Mouse (Mus musculus) forebrain, embryonic 13.5 days (tissue): ENCODE measurements around the gene Itprip. TPM values are rescaled to one million over a fixed set of nuclear protein-coding genes. Genes with fewer than 3 reads are reported as not detected.

ENCODE experiments used
- ATAC-seq: fragments of 200-750 bp; cut with Nextera tagmentation; 2 replicates; pipeline ENCODE4 v1.8.0; 2017
- H3K27ac ChIP-seq: fragments of 300-500 bp; sonication (generic); 2 replicates; pipeline ENCODE4 v1.5.1; 2015; ENCODE audit warnings: inconsistent platforms, mild to moderate bottlenecking, moderate library complexity
- H3K27me3 ChIP-seq: fragments of 300-500 bp; sonication (generic); 2 replicates; pipeline ENCODE4 v1.6.1; 2015; ENCODE audit warnings: mild to moderate bottlenecking, inconsistent platforms
- H3K36me3 ChIP-seq: fragments of 300-500 bp; sonication (generic); 2 replicates; pipeline ENCODE4 v1.6.1; 2015; ENCODE audit warnings: mild to moderate bottlenecking, inconsistent platforms; ENCODE audit not compliant: poor library complexity, severe bottlenecking
- H3K4me1 ChIP-seq: fragments of 300-500 bp; sonication (generic); 2 replicates; pipeline ENCODE4 v1.6.1; 2015; ENCODE audit warnings: inconsistent platforms
- H3K4me2 ChIP-seq: fragments of 300-500 bp; sonication (generic); 2 replicates; pipeline ENCODE4 v1.6.1; 2015; ENCODE audit warnings: inconsistent platforms, mild to moderate bottlenecking, moderate library complexity
- H3K4me3 ChIP-seq: fragments of 300-500 bp; sonication (generic); 2 replicates; pipeline ENCODE4 v1.5.1; 2015; ENCODE audit warnings: mild to moderate bottlenecking, inconsistent platforms
- H3K9ac ChIP-seq: fragments of 300-500 bp; sonication (generic); 2 replicates; pipeline ENCODE4 v1.6.1; 2015; ENCODE audit warnings: mild to moderate bottlenecking, inconsistent platforms
- H3K9me3 ChIP-seq: fragments of 300-500 bp; sonication (generic); replicated peaks from 2 replicates; pipeline ENCODE4 v1.6.1; 2016; ENCODE audit warnings: inconsistent platforms
- WGBS: fragments of 180-500 bp; shearing (Covaris S2); methylation state at CpG from one replicate; pipeline ENCODE4 v1.1.7; 2015; 5-methylcytosine and 5-hydroxymethylcytosine counted together
- polyA plus RNA-seq: library from polyadenylated mRNA; unstranded; fragments of >200 nt; fragmentation: Nextera tagmentation; extraction: Ambion mirVana; gene quantifications from 2 replicates; pipeline ENCODE4 v1.2.1, GENCODE M21; 2015

Itprip gene
- polyA plus RNA-seq, 1 experiment from 2014 or later = 9.8 TPM

DNA sequence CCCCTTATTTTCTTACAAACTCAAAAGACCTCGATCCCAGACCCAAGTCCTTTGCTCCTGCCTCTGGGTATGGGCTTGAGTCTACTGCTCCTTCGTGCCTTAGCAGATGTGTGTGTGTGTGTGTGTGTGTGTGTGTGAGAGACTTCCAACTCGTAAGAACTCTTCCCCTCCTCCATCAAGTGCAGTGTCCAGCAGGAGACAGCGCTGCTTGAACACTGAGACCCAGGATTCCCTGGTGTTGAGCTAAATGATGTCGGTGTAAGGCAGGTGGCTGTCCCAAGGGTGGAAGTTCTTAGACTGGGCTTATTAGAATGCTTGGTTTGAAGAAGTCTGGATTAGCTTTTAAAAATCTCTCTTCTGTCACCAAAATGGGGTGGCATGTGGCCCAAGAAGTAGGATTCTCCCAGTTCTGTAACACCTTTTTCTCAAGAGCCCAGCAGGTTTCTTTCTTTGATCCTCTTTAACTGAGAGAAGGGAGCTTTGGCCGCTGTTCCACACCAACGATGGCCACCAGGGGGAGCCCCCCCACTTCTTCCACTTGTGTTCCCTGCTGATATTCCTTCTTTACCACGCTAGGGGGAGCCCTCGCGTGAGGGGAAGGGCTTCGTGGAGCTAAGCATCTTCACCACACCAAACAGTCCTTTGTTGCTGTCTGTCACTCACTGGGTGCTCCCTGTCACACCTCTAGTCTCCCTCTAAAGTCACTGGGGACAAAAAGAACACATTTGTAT is 36.8 kb downstream of the Itprip start:
- no peaks in the 10 kb centered on the region for H3K36me3 ChIP-seq
- 29% methylated on average over 11 of the region's 11 CpGs for WGBS
- no peak overlapping the region for H3K27ac ChIP-seq
- no peak overlapping the region for H3K4me2 ChIP-seq
- no peaks in the 10 kb centered on the region for H3K27me3 ChIP-seq
- ATAC-seq = peak; percentile 88
- no peaks in the 10 kb centered on the region for H3K9me3 ChIP-seq
- no peak overlapping the region for H3K9ac ChIP-seq
- no peaks in the 10 kb centered on the region for H3K4me1 ChIP-seq
- H3K4me3 ChIP-seq = no peak overlapping the region

DNA sequence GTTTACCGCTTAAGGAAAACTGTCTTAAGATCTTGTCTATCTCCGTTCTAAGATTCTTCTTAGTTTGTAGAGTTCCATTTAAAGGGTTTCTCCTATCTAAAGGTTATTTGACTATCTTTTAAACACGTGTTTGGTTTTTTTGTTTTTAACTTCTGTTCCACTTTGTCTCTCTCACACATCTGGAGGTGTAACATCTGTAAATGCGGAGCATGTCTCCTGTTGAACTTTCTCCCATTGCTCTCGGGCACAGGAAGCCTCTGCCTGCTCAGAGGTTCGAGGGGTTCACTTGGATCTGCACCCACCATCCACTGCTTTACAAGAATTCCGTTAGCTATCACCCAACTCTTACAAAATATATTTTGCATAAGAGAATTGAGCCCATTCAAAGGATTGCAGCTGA is 37.6 kb downstream of the Itprip start:
- Histone ChIP-seq H3K9ac (no peak overlapping the region), H3K4me3 (no peak overlapping the region), H3K36me3 (no peaks in the 10 kb centered on the region), H3K27me3 (no peaks in the 10 kb centered on the region), H3K27ac (no peak overlapping the region), H3K9me3 (no peaks in the 10 kb centered on the region), H3K4me1 (no peaks in the 10 kb centered on the region), H3K4me2 (no peak overlapping the region)
- ATAC-seq = no peak
- 87% methylated on average over 7 of the region's 7 CpGs for WGBS

DNA sequence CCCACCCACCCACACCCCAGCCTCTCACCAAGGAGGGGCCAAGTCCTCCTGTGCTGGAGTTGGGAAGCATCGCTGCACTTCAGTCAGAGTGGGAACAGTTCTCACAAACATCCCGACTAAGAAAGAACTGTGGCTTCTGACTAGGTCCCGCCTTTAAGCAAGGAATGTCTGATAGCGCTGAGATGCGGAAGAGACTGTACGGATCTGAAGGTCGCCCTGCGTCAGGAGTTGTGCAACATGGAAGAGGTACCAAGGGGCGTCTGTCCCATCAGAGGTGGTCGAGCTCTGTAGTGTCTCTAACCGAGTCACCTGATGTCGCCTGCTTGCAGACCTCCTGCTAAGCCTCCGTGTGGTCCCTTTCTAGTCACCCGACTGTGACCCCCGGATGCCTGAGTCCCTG is 42.8 kb downstream of the Itprip start:
- Histone ChIP-seq H3K27me3 (no peaks in the 10 kb centered on the region), H3K4me1 (no peaks in the 10 kb centered on the region), H3K4me3 (no peak overlapping the region), H3K27ac (no peak overlapping the region), H3K36me3 (no peaks in the 10 kb centered on the region), H3K4me2 (no peak overlapping the region), H3K9ac (no peak overlapping the region), H3K9me3 (no peaks in the 10 kb centered on the region)
- 79% methylated on average over 15 of the region's 15 CpGs for WGBS
- no peak for ATAC-seq

DNA sequence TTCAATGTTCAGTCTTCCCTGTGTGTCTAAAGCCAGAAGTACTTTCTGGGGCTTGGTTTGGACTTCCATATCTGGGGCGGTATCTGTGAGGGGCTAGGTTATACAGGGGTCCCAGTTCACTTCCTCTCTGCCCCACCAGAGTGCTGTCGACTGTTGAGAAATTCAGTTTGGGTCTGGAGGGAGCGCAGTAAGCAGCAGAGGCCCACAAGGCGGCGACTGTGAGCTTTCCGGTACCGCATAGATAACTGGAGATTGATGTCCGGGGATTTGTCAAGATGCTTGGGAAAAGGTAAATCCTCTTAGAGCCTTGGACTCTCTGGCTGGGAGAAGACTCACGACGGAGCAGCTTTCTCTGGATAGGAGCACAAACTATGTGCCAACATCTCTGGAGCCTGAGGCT is 47.6 kb downstream of the Itprip start:
- no peak overlapping the region for H3K4me2 ChIP-seq
- WGBS = 24% methylated on average over 10 of the region's 10 CpGs
- H3K4me1 ChIP-seq = no peaks in the 10 kb centered on the region
- H3K36me3 ChIP-seq = no peaks in the 10 kb centered on the region
- no peak for ATAC-seq
- no peak overlapping the region for H3K27ac ChIP-seq
- H3K9me3 ChIP-seq = no peaks in the 10 kb centered on the region
- 0 out of 2 replicates have a peak, but pooled peaks cover 3% of the 10 kb centered on the region for H3K27me3 ChIP-seq
- no peak overlapping the region for H3K9ac ChIP-seq
- H3K4me3 ChIP-seq = no peak overlapping the region

DNA sequence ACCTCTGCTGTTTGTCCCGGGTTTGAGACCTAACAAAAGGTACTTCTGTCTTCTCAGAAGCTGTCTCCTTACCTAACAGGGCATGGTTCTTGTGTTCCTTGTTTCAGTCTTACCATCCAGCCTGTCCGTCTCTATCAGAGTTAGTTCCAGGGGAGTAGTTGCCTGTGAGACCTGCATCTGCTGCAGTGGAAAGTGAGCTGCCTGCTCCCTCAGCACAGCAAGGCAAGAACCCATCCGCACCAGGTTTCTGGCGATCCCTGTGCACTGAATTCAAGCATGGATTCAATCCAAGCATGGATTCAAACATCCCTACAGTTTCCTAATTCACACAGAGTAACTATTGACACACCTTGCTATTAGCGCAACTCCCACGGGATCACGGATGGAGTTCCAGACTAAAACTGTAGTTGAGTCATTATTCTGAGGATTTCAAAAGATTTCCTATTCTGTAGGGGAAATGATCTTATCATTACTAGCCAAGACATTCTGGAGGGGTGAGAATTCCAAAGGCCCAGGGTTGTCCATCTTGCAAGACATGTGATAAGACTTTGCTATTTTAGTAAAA is 48.9 kb downstream of the Itprip start:
- 70% methylated on average over 7 of the region's 7 CpGs for whole genome bisulfite sequencing
- H3K4me3 ChIP-seq = no peak overlapping the region
- 0 out of 2 replicates have a peak, but pooled peaks cover 3% of the 10 kb centered on the region for H3K27me3 ChIP-seq
- no peaks in the 10 kb centered on the region for H3K4me1 ChIP-seq
- no peaks in the 10 kb centered on the region for H3K36me3 ChIP-seq
- H3K4me2 ChIP-seq = no peak overlapping the region
- H3K9me3 ChIP-seq = no peaks in the 10 kb centered on the region
- ATAC-seq = no peak
- H3K9ac ChIP-seq = no peak overlapping the region
- no peak overlapping the region for H3K27ac ChIP-seq

DNA sequence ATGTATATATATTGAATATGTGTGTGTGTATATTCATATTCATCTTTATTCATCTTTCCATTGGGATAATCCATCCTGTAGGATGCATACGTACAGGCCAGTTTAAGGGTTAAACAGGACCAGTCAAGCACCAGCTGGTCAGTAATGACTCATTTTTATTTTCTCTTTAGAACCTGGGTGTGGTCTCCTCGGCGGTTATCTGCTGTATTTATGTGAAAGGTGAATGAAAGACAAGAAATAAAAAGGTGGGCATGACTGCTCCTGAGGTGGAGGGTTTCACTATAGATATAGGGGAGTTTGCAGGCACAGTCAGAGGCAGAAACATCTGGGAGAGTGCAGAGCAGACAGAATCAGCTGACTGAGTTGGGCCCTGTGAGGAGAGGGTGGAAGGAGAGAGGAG is 49.6 kb downstream of the Itprip start:
- Histone ChIP-seq H3K9ac (no peak overlapping the region), H3K4me1 (peaks cover 6% of the 10 kb centered on the region)
- ATAC-seq = no peak

DNA sequence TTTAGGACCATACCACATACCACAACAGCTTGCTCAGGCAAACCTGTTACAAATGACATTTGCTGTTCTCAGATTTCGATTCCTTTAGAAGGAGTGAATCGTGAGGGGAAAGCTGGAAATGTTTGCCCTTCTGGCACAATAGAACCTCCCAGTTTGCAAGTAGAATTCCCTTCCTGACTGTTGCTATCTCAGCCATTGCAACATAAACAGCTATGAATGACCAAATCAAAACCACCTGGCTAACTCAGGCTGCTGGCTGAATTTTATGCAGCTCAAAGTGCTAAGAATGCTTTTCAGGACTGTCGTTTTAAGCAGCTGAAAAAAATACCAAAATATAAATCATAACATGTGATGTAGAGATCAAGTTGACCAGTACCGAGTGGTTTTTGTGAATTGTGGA is 50.1 kb downstream of the Itprip start:
- 80% methylated on average over 4 of the region's 4 CpGs for WGBS
- Histone ChIP-seq H3K4me1 (peaks cover 6% of the 10 kb centered on the region), H3K27me3 (0 out of 2 replicates have a peak, but pooled peaks cover 3% of the 10 kb centered on the region), H3K4me2 (no peak overlapping the region), H3K27ac (no peak overlapping the region), H3K9me3 (no peaks in the 10 kb centered on the region), H3K36me3 (no peaks in the 10 kb centered on the region), H3K9ac (no peak overlapping the region), H3K4me3 (no peak overlapping the region)
- no peak for ATAC-seq

More for the DNA sequence above, 49.6 kb downstream of the Itprip start:
- Histone ChIP-seq H3K4me3 (no peak overlapping the region), H3K27me3 (0 out of 2 replicates have a peak, but pooled peaks cover 3% of the 10 kb centered on the region), H3K36me3 (no peaks in the 10 kb centered on the region), H3K27ac (no peak overlapping the region), H3K9me3 (no peaks in the 10 kb centered on the region), H3K4me2 (no peak overlapping the region)
- WGBS = 78% methylated on average over 3 of the region's 3 CpGs

DNA sequence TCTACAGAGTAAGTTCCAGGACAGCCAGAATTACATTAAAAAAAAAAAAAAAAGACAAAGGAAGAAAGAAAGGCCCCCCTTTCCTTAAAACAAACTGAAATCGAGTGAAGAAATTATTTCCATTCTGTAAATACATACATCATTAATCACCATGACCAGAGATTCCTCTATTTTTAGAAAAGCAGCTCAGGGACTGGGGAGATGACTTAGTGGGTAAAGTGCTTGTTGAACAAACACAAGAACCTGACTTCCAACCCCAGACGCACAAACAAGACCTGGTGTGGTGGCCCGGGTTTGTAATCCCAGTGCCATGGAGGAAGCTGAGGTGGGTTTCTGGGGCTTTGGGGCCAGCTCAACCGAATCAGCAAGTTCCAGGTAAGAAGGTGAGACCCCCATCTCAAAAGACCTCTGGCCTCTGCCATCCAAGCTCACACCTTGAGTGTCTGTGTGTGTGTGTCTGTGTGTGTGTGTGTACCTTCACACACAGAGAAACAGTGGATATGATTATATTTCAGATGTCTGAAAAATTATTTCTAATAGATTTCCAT is 51.4 kb downstream of the Itprip start:
- WGBS = 76% methylated on average over 4 of the region's 4 CpGs
- Histone ChIP-seq H3K9ac (no peak overlapping the region), H3K36me3 (no peaks in the 10 kb centered on the region), H3K4me1 (peaks cover 6% of the 10 kb centered on the region), H3K4me3 (no peak overlapping the region), H3K27me3 (0 out of 2 replicates have a peak, but pooled peaks cover 3% of the 10 kb centered on the region), H3K4me2 (no peak overlapping the region), H3K9me3 (no peaks in the 10 kb centered on the region), H3K27ac (no peak overlapping the region)
- ATAC-seq = no peak

DNA sequence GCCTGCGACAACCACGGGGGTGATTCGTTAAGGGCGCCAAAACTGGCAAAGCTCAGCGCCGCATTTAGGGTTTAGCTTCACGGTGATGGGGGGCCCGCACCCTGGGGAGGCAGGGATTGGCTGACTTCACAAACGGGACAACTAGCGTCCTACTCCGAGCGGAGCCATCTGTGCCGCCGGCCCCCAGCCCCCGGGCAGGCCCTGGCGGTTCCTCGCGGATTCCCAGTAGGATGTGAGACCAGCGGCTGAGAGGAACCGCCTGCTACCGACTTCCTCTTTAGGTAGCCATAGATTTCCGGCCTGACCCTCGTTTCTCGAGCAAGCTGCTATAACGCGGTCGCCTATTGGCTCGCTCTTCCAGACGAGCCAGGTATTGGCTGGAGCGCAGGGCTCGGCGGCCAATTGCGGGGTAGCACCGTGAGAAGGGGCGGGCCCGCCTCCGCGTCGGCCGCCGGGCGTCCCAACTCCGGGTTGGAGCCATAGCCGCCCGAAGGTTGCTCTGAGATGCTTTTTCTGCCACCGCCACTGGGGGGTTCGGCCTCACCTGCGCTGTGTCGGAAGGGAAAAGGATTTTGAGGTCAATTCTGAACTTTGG is 53.6 kb downstream of the Itprip start, which contains the start of gene Gsto2:
Gene Gsto2 (plus strand): TSS at position 182 of the 595 bp plus-strand sequence.
- Histone ChIP-seq H3K9ac (peak within 1 kb of the TSS; percentile 89), H3K27ac (peak within 1 kb of the TSS; percentile 83), H3K4me1 (peaks cover 6% of the 10 kb centered on the region), H3K36me3 (peaks cover 2% of the 10 kb centered on the region; the same call in 1 of the 2 replicates), H3K27me3 (0 out of 2 replicates have a peak, but pooled peaks cover 3% of the 10 kb centered on the region), H3K9me3 (no peaks in the 10 kb centered on the region), H3K4me2 (peak within 1 kb of the TSS; percentile 75), H3K4me3 (peak within 1 kb of the TSS; percentile 67)
- under 1% methylated on average over 49 of the region's 49 CpGs for WGBS
- peak; percentile 100 for ATAC-seq

DNA sequence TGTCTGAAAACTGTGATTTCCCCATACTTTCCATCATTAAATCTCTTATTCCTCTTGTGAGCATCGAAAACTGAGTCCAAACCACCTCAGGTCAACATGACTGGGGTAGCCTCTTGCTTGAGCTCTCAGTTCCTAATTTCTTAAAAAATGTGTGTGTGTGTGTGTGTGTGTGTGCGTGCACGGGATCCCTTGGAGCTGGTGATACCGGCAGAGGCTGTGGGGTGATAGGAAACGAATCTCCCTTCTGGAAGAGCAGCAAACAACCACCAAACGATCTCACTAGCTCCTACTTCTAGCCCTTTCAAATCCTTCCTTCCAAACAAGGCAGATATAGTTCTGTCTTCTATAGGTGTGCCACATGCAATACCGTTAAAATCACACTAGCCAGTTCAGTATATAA is 54.4 kb downstream of the Itprip start:
- 0 out of 2 replicates have a peak, but pooled peaks cover 2% of the 10 kb centered on the region for H3K27me3 ChIP-seq
- peak overlapping the region; percentile 89 for H3K9ac ChIP-seq
- WGBS = 83% methylated on average over 7 of the region's 7 CpGs
- H3K4me2 ChIP-seq = peak overlapping the region; percentile 75
- H3K36me3 ChIP-seq = peaks cover 8% of the 10 kb centered on the region; the same call in 1 of the 2 replicates
- no peak for ATAC-seq
- H3K9me3 ChIP-seq = no peaks in the 10 kb centered on the region
- H3K4me1 ChIP-seq = peaks cover 6% of the 10 kb centered on the region
- H3K27ac ChIP-seq = no peak overlapping the region
- peak overlapping the region; percentile 67 for H3K4me3 ChIP-seq

DNA sequence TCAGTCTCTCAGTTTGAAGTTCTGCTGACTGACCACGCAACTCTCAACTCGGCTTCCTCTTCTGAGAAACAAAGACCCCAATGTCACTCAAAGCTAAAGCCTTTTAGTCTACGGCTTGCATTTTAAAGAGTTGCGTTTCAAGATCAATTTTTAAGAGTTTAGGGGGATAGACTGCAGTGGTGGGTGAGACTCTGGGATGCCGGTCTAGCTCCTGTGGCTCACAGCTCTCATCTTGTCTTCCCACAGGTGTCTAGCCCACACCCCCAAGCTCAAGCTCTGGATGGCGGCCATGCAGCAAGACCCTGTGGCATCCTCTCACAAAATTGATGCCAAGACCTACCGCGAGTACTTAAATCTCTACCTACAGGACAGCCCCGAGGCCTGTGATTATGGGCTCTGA is 55.0 kb downstream of the Itprip start:
- no peak overlapping the region for H3K9ac ChIP-seq
- H3K4me1 ChIP-seq = peaks cover 6% of the 10 kb centered on the region
- H3K36me3 ChIP-seq = peaks cover 14% of the 10 kb centered on the region; the same call in 1 of the 2 replicates
- H3K27ac ChIP-seq = no peak overlapping the region
- H3K9me3 ChIP-seq = no peaks in the 10 kb centered on the region
- 96% methylated on average over 9 of the region's 9 CpGs for WGBS
- ATAC-seq = no peak
- H3K4me3 ChIP-seq = no peak overlapping the region
- H3K27me3 ChIP-seq = no peaks in the 10 kb centered on the region
- H3K4me2 ChIP-seq = no peak overlapping the region

DNA sequence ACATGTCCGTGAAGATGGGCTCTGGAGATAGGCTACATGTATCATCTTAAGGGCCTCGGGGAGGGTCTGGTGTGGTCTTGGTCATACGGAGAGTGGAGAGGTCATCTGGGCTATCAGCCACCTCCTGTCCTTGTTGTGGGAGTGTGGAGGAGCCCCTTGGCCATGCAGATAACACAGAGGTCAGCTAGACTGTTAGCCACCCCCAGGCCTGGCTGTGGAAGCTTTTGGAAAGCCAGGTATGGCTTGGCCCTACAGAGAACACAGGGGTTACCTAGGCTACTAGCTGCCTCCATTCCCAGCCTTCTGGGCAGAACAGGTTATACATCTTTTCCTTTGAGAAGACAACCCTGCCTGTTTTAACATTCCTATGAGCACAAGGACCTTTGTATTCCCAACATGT is 56.5 kb downstream of the Itprip start:
- no peak overlapping the region for H3K4me3 ChIP-seq
- H3K36me3 ChIP-seq = peaks cover 14% of the 10 kb centered on the region; the same call in 1 of the 2 replicates
- H3K4me1 ChIP-seq = peaks cover 6% of the 10 kb centered on the region
- 92% methylated on average over 3 of the region's 3 CpGs for WGBS
- no peaks in the 10 kb centered on the region for H3K27me3 ChIP-seq
- no peak for ATAC-seq
- no peak overlapping the region for H3K9ac ChIP-seq
- H3K27ac ChIP-seq = no peak overlapping the region
- no peaks in the 10 kb centered on the region for H3K9me3 ChIP-seq
- H3K4me2 ChIP-seq = no peak overlapping the region
